Mouse (Mus musculus) central nervous system, embryonic 18 days (tissue): Measurements from ENCODE around the gene Aifm3. TPM values are rescaled to one million over a fixed set of nuclear protein-coding genes. Genes with fewer than 3 reads are reported as not detected.

Experiments
- polyA plus RNA-seq: library from polyadenylated mRNA; depleted of rRNA; stranded (reverse); fragments of >200 nt; gene quantifications from 2 replicates; pipeline ENCODE4 v1.2.3, GENCODE M21; 2012; rRNA removed

Aifm3 gene
- 20.4 and 27.5 TPM in 2 replicates for polyA plus RNA-seq

GRCm38 (mm10) chr16:17489469-17490111, at the start of gene Aifm3:
Aifm3 (plus strand) TSS chr16:17489611.

DNA sequence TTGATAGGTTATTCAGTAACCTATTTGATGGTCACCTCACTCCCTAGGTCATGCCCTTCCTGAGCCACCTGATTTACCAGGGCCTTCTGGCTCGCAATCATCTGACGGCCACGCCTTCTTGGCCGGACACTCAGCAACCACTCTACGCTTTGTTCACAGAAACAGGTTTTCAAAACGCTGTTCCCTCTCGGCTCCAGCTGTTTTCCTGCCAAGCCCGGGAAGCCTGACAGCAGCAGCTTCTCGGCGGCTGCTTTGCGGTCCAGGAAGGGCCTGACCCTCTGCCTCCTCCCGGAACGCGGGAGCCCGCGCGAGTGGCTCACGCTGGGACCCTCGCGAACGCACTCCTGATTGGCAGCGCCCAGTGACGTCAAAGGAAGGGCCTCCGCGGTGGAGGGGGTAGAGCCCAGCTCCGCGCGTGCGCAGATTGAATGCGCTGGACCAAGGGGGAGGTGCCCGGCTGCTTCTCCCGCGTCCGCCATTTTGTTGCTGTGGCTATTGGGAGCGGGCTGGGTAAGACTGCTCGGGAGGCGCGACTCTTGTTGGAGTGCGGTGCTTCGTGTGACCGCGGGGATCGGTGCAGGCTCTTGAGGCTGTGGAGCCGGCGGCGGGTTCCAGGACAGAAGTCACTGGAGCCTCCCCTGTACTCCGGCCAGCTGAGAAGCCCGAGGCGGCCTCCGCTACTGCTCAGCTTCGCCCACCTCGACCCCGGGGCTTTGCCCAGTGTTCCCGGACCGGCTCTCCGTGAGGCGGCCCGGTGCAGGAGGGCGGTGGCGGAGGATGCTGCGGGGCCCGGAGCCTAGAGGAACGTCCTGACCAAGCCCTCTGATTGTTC, 37.7 kb upstream of the Aifm3 start, which contains the start of gene Crkl:
TSS of gene Crkl (plus strand) at position 447 of the 832 bp plus-strand sequence.

DNA sequence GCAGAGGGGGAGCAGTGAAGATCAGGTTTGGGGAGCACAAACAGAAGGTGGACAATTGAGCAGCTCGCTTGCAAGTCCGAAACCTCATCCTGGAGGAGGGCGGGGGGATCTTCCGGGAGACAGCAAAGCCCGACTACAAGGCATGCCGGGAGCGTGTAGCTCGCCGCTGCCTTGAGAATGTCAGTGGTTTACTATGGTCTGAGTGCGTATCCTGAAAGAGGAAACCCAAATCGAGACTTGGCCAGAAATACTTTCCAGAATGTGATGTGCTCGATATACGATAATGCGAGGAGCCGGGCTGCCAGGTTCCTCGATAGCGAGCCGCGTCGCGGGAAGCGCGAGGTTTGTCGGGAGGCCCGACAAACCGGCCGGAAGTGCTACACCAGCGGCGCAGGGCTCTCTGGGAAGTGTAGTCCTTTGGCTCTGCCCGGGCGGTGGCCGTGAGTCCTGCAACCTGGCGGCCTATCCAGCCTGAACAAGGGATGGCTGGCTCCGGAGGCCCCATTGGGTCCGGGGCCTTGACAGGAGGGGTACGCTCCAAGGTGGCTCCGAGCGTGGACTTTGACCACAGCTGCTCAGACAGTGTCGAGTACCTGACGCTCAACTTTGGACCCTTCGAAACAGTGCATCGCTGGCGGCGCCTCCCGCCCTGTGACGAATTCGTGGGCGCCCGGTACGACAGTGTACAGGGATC, 19.3 kb downstream of the Aifm3 start, which contains the start of gene Lztr1:
TSS of gene Lztr1 (plus strand) at position 143 of the 694 bp plus-strand sequence.

GRCm38 (mm10) chr16:17530640-17531288, 41.4 kb downstream of the Aifm3 start, which contains the start of gene Thap7:
Thap7 (minus strand) TSS chr16:17531136.

Other genes with a start within 250 kb of the Aifm3 start
- 128 and 133 TPM in 2 replicates for gene Tmem191c, start 213.5 kb upstream of the Aifm3 start, polyA plus RNA-seq
- 2.3 and 3.2 TPM in 2 replicates for gene Serpind1, start 158.2 kb upstream of the Aifm3 start, polyA plus RNA-seq
- 13.4 and 15.1 TPM in 2 replicates for gene Snap29, start 83.6 kb upstream of the Aifm3 start, polyA plus RNA-seq
- gene Pi4ka, start 83.3 kb upstream of the Aifm3 start, polyA plus RNA-seq = 147 and 148 TPM in 2 replicates
- gene Crkl, start 37.6 kb upstream of the Aifm3 start, polyA plus RNA-seq = 29.0 and 30.0 TPM in 2 replicates
- 309 and 326 TPM in 2 replicates for gene Lztr1, start 19.1 kb downstream of the Aifm3 start, polyA plus RNA-seq
- gene Thap7, start 41.5 kb downstream of the Aifm3 start, polyA plus RNA-seq = 67.3 and 67.7 TPM in 2 replicates
- gene Lrrc74b, start 71.6 kb downstream of the Aifm3 start, polyA plus RNA-seq = 0.82 and 1.6 TPM in 2 replicates
- 1.5 and 2.2 TPM in 2 replicates for gene P2rx6, start 72.3 kb downstream of the Aifm3 start, polyA plus RNA-seq
- gene Slc7a4, start 93.6 kb downstream of the Aifm3 start, polyA plus RNA-seq = 51.3 and 52.5 TPM in 2 replicates
- gene Smpd4, start 129.7 kb downstream of the Aifm3 start, polyA plus RNA-seq = 86.7 TPM in 2 replicates
- gene Ccdc74a, start 156.9 kb downstream of the Aifm3 start, polyA plus RNA-seq = 14.4 and 16.5 TPM in 2 replicates
- gene Med15, start 243.3 kb downstream of the Aifm3 start, polyA plus RNA-seq = 47.0 and 59.7 TPM in 2 replicates